Mouse (Mus musculus): ENCODE results near the gene Kcnn1. TPM values are rescaled to one million over a fixed set of nuclear protein-coding genes. Genes with fewer than 3 reads are reported as not detected.

Gene Kcnn1
- polyA plus RNA-seq, 1 experiment from 2014 or later: 1.6 TPM

DNA sequence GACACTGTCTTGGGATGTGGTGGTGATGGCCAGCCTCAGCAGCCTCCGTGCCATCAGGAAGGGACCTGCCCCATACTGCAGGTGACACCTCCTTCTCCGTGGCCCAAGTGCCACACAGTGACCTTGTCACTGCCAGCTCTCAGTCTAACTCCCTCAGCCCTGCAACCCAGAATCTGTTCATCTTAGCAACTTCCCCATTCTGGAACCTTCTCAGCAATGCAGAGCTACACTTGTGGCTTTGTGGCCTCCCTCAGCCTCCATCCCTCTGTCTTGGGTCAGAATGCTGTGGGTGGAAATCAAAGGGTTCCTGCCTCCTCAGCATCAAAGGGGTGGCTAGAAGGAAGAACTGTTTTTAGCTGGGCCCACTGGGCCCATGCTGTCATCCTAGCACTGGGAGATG, 9.2 kb downstream of the Kcnn1 start:
- no peak for ATAC-seq (replicated peaks; ENCODE audit: low FRiP score, low TSS enrichment, low read depth)
- Histone ChIP-seq H3K9me3 (ENCODE audit: control insufficient read depth, low read length) (no peaks in the 10 kb centered on the region), H3K4me2 (ENCODE audit: low read length) (no peak overlapping the region), H3K4me3 (ENCODE audit: low read depth, low read length) (no peak overlapping the region), H3K36me3 (ENCODE audit: control insufficient read depth, insufficient read depth, low read length) (no peaks in the 10 kb centered on the region), H3K27me3 (replicated peaks; ENCODE audit: control insufficient read depth, insufficient read depth, low read length) (no peaks in the 10 kb centered on the region), H3K9ac (ENCODE audit: low read length) (no peak overlapping the region), H3K4me1 (replicated peaks; ENCODE audit: control insufficient read depth, insufficient read depth, low read length) (peaks cover 20% of the 10 kb centered on the region), H3K27ac (ENCODE audit: low read depth) (no peak overlapping the region)
- no peak for DNase-seq (ENCODE audit: low spot score)
- 76% methylated on average over 2 of the region's 2 CpGs for WGBS

DNA sequence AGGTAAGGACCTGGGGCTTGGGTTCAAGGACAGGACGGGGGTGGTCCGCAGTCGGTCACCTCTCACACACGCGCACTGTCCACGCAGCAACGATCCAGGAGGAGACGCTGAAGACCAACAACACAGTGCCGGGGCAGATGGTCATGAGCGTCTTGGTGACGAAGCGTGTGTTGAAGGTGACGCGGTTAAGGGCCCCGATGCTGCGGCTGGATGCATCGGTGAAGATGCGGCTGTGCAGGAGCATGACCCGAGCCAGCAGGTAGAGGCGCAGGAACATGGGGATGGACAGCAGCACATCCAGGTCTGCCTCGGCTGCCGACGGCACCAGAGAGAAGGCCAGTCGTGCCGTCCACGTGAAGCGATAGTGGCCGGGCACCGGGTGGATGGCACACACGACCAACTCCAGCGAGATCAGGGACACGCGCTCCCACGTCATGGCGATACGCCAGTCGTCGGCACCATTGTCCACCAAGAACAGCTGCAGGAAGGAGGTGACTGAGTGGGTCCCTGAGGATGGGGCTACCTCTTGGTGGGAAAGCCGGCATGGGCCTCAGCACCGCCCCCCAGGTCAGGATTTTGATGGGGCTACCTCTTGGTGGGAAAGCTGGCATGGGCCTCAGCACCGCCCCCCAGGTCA, 10.3 kb downstream of the Kcnn1 start:
- DNase-seq (ENCODE audit: low spot score): no peak
- peaks cover 14% of the 10 kb centered on the region for H3K4me1 ChIP-seq (replicated peaks; ENCODE audit: control insufficient read depth, insufficient read depth, low read length)
- WGBS: 89% methylated on average over 41 of the region's 41 CpGs

DNA sequence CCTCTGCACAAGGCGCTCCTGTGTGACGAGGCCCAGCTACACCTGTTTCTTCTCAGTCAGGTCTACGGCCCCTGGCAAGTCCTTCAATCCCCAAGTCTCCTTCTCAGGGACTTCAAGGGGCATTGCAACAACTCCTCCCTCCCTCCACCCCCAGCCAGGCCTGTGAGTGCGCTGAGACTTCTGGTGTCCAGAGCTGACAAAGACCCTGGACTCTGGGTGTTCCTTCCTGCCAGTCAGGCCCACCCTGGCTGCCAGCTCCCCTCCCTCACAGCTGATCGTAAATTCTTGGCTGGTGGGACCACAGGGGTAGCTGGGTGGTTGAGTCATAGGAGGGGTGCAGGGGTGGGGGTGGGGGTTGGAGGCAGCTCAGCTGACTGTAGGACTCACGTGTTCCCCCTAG, 11.2 kb downstream of the Kcnn1 start:
- DNase-seq (ENCODE audit: low spot score) (no peak), ATAC-seq (replicated peaks; ENCODE audit: low FRiP score, low TSS enrichment, low read depth) (peak; percentile 16; the same call in 1 of the 2 replicates)
- H3K4me3 ChIP-seq (ENCODE audit: low read depth, low read length): no peak overlapping the region
- H3K4me2 ChIP-seq (ENCODE audit: low read length): no peak overlapping the region
- H3K9me3 ChIP-seq (ENCODE audit: control insufficient read depth, low read length): no peaks in the 10 kb centered on the region
- no peak overlapping the region for H3K9ac ChIP-seq (ENCODE audit: low read length)
- no peaks in the 10 kb centered on the region for H3K36me3 ChIP-seq (ENCODE audit: control insufficient read depth, insufficient read depth, low read length)
- H3K4me1 ChIP-seq (replicated peaks; ENCODE audit: control insufficient read depth, insufficient read depth, low read length): peaks cover 6% of the 10 kb centered on the region
- no peaks in the 10 kb centered on the region for H3K27me3 ChIP-seq (replicated peaks; ENCODE audit: control insufficient read depth, insufficient read depth, low read length)
- WGBS: 29% methylated on average over 6 of the region's 6 CpGs
- H3K27ac ChIP-seq (ENCODE audit: low read depth): 0 out of 2 replicates have a peak overlapping the region, but pooled peaks have one; percentile 11

More for the DNA sequence above, 10.3 kb downstream of the Kcnn1 start:
- no peaks in the 10 kb centered on the region for H3K36me3 ChIP-seq (ENCODE audit: control insufficient read depth, insufficient read depth, low read length)
- H3K9ac ChIP-seq (ENCODE audit: low read length): no peak overlapping the region
- no peak overlapping the region for H3K4me3 ChIP-seq (ENCODE audit: low read depth, low read length)
- ATAC-seq (replicated peaks; ENCODE audit: low FRiP score, low TSS enrichment, low read depth): no peak
- no peak overlapping the region for H3K4me2 ChIP-seq (ENCODE audit: low read length)
- no peaks in the 10 kb centered on the region for H3K9me3 ChIP-seq (ENCODE audit: control insufficient read depth, low read length)
- no peaks in the 10 kb centered on the region for H3K27me3 ChIP-seq (replicated peaks; ENCODE audit: control insufficient read depth, insufficient read depth, low read length)
- H3K27ac ChIP-seq (ENCODE audit: low read depth): no peak overlapping the region

DNA sequence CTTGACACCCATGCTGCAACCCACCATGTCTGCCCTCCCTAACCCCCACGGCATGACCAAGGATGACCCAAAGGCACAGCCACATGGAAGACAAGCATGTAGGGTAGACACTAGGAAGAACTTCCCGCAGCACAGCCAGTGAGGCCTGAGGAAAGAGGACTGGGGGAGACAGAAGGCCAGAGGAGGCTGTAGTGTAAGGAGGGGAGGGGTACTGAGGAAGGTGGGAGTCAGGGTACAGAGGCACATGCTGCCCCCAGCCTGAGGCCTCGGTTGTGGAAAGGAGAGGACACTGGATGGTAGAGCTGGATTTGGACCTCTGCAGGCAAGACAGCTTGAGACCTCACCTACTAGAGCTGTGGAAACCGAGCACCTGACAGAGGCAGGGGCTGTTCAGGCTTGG, 12.1 kb downstream of the Kcnn1 start:
- DNase-seq (ENCODE audit: low spot score): no peak
- Histone ChIP-seq H3K27me3 (replicated peaks; ENCODE audit: control insufficient read depth, insufficient read depth, low read length) (no peaks in the 10 kb centered on the region), H3K4me3 (ENCODE audit: low read depth, low read length) (no peak overlapping the region), H3K36me3 (ENCODE audit: control insufficient read depth, insufficient read depth, low read length) (no peaks in the 10 kb centered on the region), H3K27ac (ENCODE audit: low read depth) (no peak overlapping the region), H3K9me3 (ENCODE audit: control insufficient read depth, low read length) (no peaks in the 10 kb centered on the region), H3K4me1 (replicated peaks; ENCODE audit: control insufficient read depth, insufficient read depth, low read length) (peaks cover 6% of the 10 kb centered on the region; the same call in 1 of the 2 replicates), H3K9ac (ENCODE audit: low read length) (no peak overlapping the region), H3K4me2 (ENCODE audit: low read length) (no peak overlapping the region)
- WGBS: 91% methylated on average over 4 of the region's 4 CpGs
- no peak for ATAC-seq (replicated peaks; ENCODE audit: low FRiP score, low TSS enrichment, low read depth)

DNA sequence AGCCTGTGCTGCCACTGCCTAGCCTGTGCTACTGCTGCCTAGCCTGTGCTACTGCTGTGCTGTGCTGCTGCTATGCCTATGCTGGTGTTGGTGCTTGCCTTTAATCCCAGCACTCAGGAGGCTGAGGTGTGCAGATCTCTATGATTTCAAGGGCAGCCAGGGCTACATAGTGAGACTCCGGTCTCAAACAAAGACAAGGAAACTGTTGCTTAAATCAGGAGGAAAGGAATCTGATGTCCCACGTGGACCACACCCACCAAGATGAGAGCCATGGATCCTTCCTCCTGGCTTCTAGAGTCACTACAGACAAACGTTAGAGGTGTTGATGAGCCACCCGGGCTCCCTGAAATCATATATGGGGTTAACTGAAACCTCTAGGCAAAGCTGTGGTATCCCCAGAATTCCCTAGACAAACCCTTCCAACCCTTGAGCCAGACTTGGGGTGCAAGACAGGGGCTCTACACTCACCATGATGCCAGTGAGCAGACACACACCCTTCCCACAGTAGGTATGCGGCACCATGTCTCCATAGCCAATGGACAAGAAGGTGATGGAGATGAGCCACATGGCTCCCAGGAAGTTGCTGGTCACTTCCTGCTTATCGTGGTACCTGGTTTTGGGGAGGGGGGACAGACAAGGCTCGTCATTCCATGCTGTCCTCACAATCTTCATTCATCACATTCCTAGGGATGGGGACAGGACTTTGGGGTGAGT, 12.8 kb downstream of the Kcnn1 start:
- WGBS: 74% methylated on average over 7 of the region's 7 CpGs

DNA sequence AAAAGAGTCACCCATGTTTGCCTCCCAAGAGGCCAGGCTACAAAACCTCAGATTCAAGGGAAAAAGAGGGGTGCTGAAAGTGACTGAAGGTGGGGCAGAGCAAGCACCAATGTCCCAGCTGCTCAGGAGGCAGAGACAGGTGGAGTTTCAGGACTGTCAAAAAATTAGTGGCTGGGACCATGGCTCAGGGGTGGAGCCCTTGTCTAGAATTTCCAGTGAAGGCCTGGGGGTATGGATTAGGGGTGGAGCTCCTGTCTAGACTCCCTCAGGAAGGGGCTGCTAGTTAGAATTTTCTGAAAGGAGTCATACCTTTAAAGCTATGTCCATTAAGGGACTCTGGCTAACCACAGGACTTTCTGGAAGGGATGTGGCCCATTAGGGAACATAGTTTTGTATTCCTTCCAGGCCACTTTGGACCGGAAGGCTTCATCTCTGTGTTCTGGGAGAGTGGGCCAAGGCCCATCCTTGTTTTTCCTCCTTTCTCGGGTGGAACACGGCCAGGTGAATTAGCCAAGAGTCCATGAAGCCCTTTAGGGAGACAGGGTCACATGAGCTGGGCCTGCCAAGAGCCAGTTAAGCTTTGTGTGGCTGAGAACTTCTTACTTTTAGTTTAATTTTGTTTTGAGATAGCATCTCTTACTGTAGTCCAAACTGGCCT, 13.6 kb downstream of the Kcnn1 start:
- no peaks in the 10 kb centered on the region for H3K9me3 ChIP-seq (ENCODE audit: control insufficient read depth, low read length)
- no peak overlapping the region for H3K9ac ChIP-seq (ENCODE audit: low read length)
- H3K4me3 ChIP-seq (ENCODE audit: low read depth, low read length): no peak overlapping the region
- H3K4me2 ChIP-seq (ENCODE audit: low read length): no peak overlapping the region
- no peak for DNase-seq (ENCODE audit: low spot score)
- peaks cover 8% of the 10 kb centered on the region; the same call in 1 of the 2 replicates for H3K4me1 ChIP-seq (replicated peaks; ENCODE audit: control insufficient read depth, insufficient read depth, low read length)
- 84% methylated on average over 3 of the region's 3 CpGs for WGBS
- H3K36me3 ChIP-seq (ENCODE audit: control insufficient read depth, insufficient read depth, low read length): no peaks in the 10 kb centered on the region
- no peaks in the 10 kb centered on the region for H3K27me3 ChIP-seq (replicated peaks; ENCODE audit: control insufficient read depth, insufficient read depth, low read length)
- H3K27ac ChIP-seq (ENCODE audit: low read depth): no peak overlapping the region
- ATAC-seq (replicated peaks; ENCODE audit: low FRiP score, low TSS enrichment, low read depth): no peak

More for the DNA sequence above, 12.8 kb downstream of the Kcnn1 start:
- Histone ChIP-seq H3K9me3 (ENCODE audit: control insufficient read depth, low read length) (no peaks in the 10 kb centered on the region), H3K27me3 (replicated peaks; ENCODE audit: control insufficient read depth, insufficient read depth, low read length) (no peaks in the 10 kb centered on the region), H3K9ac (ENCODE audit: low read length) (no peak overlapping the region), H3K27ac (ENCODE audit: low read depth) (no peak overlapping the region), H3K4me1 (replicated peaks; ENCODE audit: control insufficient read depth, insufficient read depth, low read length) (peaks cover 6% of the 10 kb centered on the region; the same call in 1 of the 2 replicates), H3K4me2 (ENCODE audit: low read length) (no peak overlapping the region), H3K36me3 (ENCODE audit: control insufficient read depth, insufficient read depth, low read length) (no peaks in the 10 kb centered on the region), H3K4me3 (ENCODE audit: low read depth, low read length) (no peak overlapping the region)
- ATAC-seq (replicated peaks; ENCODE audit: low FRiP score, low TSS enrichment, low read depth) (no peak), DNase-seq (ENCODE audit: low spot score) (no peak)

DNA sequence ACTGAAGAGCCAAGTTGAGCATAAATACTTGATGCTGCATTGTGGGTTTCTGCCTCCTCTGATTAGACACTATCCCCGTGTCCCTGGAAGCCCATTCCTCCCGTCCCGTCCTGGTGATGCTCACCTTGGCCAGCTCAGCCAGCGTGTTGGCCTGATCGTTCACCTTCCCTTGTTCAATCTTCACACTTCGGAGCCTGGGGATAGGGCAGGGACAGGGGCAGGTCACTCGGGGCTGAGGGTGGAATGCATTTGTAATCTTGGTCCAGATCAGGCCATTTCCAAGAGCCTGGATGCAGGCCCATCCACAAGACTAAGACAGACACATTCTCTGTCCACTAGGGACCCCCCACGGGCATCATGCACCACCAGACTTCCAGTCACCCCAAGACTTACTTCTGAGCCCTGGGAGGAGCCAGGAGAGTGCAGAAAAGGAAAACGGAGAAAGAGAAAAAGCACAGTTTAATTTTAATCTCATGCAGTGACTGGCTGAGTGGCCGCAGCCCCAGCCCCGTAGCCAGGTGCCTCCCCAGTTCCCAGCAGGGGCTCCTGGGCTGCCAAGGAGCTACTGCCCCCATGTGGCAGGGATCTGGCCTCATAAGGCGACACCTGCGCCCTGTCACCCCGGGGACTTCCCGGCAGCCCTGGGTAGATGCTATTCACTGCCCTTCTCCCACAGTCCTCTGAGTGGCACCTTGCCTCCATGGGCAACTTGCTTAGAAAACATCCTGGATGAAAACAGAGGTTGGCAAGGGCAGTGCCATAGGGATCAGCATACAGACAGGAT, 16.5 kb downstream of the Kcnn1 start:
- Histone ChIP-seq H3K4me1 (replicated peaks; ENCODE audit: control insufficient read depth, insufficient read depth, low read length) (0 out of 2 replicates have a peak, but pooled peaks cover 2% of the 10 kb centered on the region), H3K36me3 (ENCODE audit: control insufficient read depth, insufficient read depth, low read length) (no peaks in the 10 kb centered on the region), H3K4me2 (ENCODE audit: low read length) (no peak overlapping the region), H3K9me3 (ENCODE audit: control insufficient read depth, low read length) (no peaks in the 10 kb centered on the region), H3K27me3 (replicated peaks; ENCODE audit: control insufficient read depth, insufficient read depth, low read length) (no peaks in the 10 kb centered on the region), H3K4me3 (ENCODE audit: low read depth, low read length) (no peak overlapping the region), H3K9ac (ENCODE audit: low read length) (no peak overlapping the region), H3K27ac (ENCODE audit: low read depth) (no peak overlapping the region)
- WGBS: 62% methylated on average over 15 of the region's 15 CpGs
- ATAC-seq (replicated peaks; ENCODE audit: low FRiP score, low TSS enrichment, low read depth): no peak
- DNase-seq (ENCODE audit: low spot score): no peak

DNA sequence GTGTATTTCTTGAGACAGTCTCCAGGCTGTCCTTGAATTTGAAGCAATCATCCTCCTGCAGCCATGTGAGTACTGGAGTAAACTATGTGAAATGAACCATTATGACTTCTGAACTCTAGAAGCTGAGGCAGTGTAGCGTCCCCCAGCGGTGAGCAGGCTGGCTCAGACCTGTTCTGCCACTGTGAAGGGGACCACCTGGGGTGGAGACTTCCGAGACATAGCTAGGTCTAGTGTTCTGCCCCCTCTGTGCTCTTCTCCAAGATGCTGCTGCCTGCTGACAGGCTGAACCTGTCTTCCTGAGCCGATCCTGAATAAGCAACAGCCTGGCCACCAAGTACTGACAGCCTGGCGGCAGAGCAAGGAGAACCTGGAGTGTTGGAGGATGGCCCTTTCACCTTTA, 17.9 kb downstream of the Kcnn1 start:
- ATAC-seq (replicated peaks; ENCODE audit: low FRiP score, low TSS enrichment, low read depth): no peak
- WGBS: 47% methylated on average over 5 of the region's 5 CpGs
- H3K9ac ChIP-seq (ENCODE audit: low read length): no peak overlapping the region

More for the DNA sequence above, 17.9 kb downstream of the Kcnn1 start:
- H3K27ac ChIP-seq (ENCODE audit: low read depth): no peak overlapping the region
- no peak overlapping the region for H3K4me3 ChIP-seq (ENCODE audit: low read depth, low read length)
- no peaks in the 10 kb centered on the region for H3K36me3 ChIP-seq (ENCODE audit: control insufficient read depth, insufficient read depth, low read length)
- H3K27me3 ChIP-seq (replicated peaks; ENCODE audit: control insufficient read depth, insufficient read depth, low read length): no peaks in the 10 kb centered on the region
- H3K4me2 ChIP-seq (ENCODE audit: low read length): no peak overlapping the region
- DNase-seq (ENCODE audit: low spot score): no peak
- peaks cover 4% of the 10 kb centered on the region; the same call in 1 of the 2 replicates for H3K4me1 ChIP-seq (replicated peaks; ENCODE audit: control insufficient read depth, insufficient read depth, low read length)
- no peaks in the 10 kb centered on the region for H3K9me3 ChIP-seq (ENCODE audit: control insufficient read depth, low read length)

Data from intestine, embryonic 14.5 days (tissue).